ENCODE assay signal across 32 mouse cellular contexts in genomic region chr1:192741896-192742295, GRCm38 (mm10). TPM values are rescaled to one million over a fixed set of nuclear protein-coding genes. Genes with fewer than 3 reads are reported as not detected.
A peak's percentile ranks its signal among the peaks of the same experiment; 100 is the strongest.
DNase-seq lines count a peak whose midpoint lies in the region; ATAC-seq and TF ChIP-seq lines count a peak whose summit lies in the region.
"Had no signal": no experiment of that assay in that cellular context is flagged by ENCODE, and none has a peak within 500 bp of the region (broad histone marks: within the 10 kb centered on the region; RNA-seq: fewer than 3 reads in every experiment).

No protein-coding gene starts in this region.

- no peaks in the 10 kb centered on the region for H3K27me3 ChIP-seq in heart, adult 2 months (ENCODE audit: control insufficient read depth, insufficient read depth, low read length)
- H3K27me3 ChIP-seq in myocyte (ENCODE audit: control insufficient read depth, insufficient read depth, insufficient read length): no peaks in the 10 kb centered on the region
- H3K27me3 ChIP-seq: embryonic facial prominence, embryonic 15.5 days; forebrain, embryonic 13.5 days; heart, embryonic 12.5 days; hindbrain, embryonic 13.5 days; limb, embryonic 15.5 days; liver, embryonic 13.5 days; midbrain, embryonic 12.5 days; neural tube, embryonic 15.5 days had no signal

- no peak overlapping the region for H3K4me3 ChIP-seq in heart, adult 2 months
- H3K4me3 ChIP-seq in myocyte: no peak overlapping the region
- H3K4me3 ChIP-seq: embryonic facial prominence, embryonic 10.5 days; embryonic facial prominence, embryonic 15.5 days; forebrain, embryonic 13.5 days; heart, embryonic 12.5 days; hindbrain, embryonic 13.5 days; limb, embryonic 10.5 days; limb, embryonic 15.5 days; liver, embryonic 13.5 days; midbrain, embryonic 12.5 days; neural tube, embryonic 15.5 days had no signal

- WGBS in heart, adult 2 months: 93% methylated on average over 2 of the region's 2 CpGs

- H3K36me3 ChIP-seq in heart, adult 2 months (ENCODE audit: control insufficient read depth, insufficient read depth, low read length): no peaks in the 10 kb centered on the region
- no peaks in the 10 kb centered on the region for H3K36me3 ChIP-seq in myocyte (ENCODE audit: control insufficient read depth, insufficient read depth)
- H3K36me3 ChIP-seq: embryonic facial prominence, embryonic 15.5 days; hindbrain, embryonic 13.5 days; limb, embryonic 15.5 days; liver, embryonic 13.5 days; midbrain, embryonic 12.5 days; neural tube, embryonic 15.5 days had no signal

- intact Hi-C loops in heart, adult 2 months (cut with DNase I): no loop called here

- no peak overlapping the region for H3ac ChIP-seq in myocyte (ENCODE audit: control insufficient read depth, insufficient read length)

- peak; percentile 61 for DNase-seq in heart, adult 11 months
- DNase-seq in heart, adult 2 months: no peak
- no peak for DNase-seq in ovary, postnatal 10 days (ENCODE audit: low spot score)
- DNase-seq in gastrocnemius, postnatal 10 days: no peak
- DNase-seq in urinary bladder, postnatal 25 days (ENCODE audit: low spot score): no peak
- DNase-seq: adrenal gland, adult 2 months; adrenal gland, postnatal 36 days; cerebellum, adult 8-10 months; cerebellum, postnatal 25 days; gastrocnemius, postnatal 14 days; heart, adult 18-20 months; heart, postnatal 4 days; kidney, adult 2 months; kidney, postnatal 4 days; layer of hippocampus, postnatal 36 days; liver, embryonic 13.5 days; lung, adult 2 months; lung, postnatal 10 days; right cerebral cortex, postnatal 4 days; thymus, postnatal 4 days had no signal

- peak; percentile 31 for ATAC-seq in CD4-positive, CD25-positive, alpha-beta regulatory T cell, adult 4 months
- peak; percentile 33 for ATAC-seq in activated CD4-positive, CD25-positive, alpha-beta regulatory T cell, adult 4 months
- ATAC-seq: forebrain, embryonic 13.5 days had no signal

- no peak for TF ChIP-seq POLR2A in heart, adult 2 months (IDR thresholded peaks at IDR 0.05; ENCODE audit: insufficient read depth, low read depth, low read length)
- no peak for TF ChIP-seq POLR2A in myocyte (IDR thresholded peaks at IDR 0.05; ENCODE audit: insufficient read length, low read depth)

- H3K27ac ChIP-seq in heart, adult 2 months: no peak overlapping the region
- H3K27ac ChIP-seq: embryonic facial prominence, embryonic 10.5 days; embryonic facial prominence, embryonic 15.5 days; forebrain, embryonic 13.5 days; hindbrain, embryonic 13.5 days; limb, embryonic 15.5 days; liver, embryonic 13.5 days; midbrain, embryonic 12.5 days; neural tube, embryonic 15.5 days had no signal

- no peaks in the 10 kb centered on the region for H3K4me1 ChIP-seq in heart, adult 2 months (ENCODE audit: control insufficient read depth, insufficient read depth, low read length)
- H3K4me1 ChIP-seq: forebrain, embryonic 13.5 days; heart, embryonic 12.5 days; hindbrain, embryonic 13.5 days; midbrain, embryonic 12.5 days; neural tube, embryonic 15.5 days had no signal

- H3K9ac ChIP-seq in heart, adult 2 months (ENCODE audit: low read depth, low read length): no peak overlapping the region
- H3K9ac ChIP-seq: embryonic facial prominence, embryonic 15.5 days; forebrain, embryonic 13.5 days; heart, embryonic 12.5 days; hindbrain, embryonic 13.5 days; limb, embryonic 15.5 days; liver, embryonic 13.5 days; midbrain, embryonic 12.5 days; neural tube, embryonic 15.5 days had no signal

- TF ChIP-seq CTCF in heart, adult 2 months (IDR thresholded peaks at IDR 0.05): no peak

- no peak overlapping the region for H3K4me2 ChIP-seq in myocyte (ENCODE audit: low read depth)
- H3K4me2 ChIP-seq: embryonic facial prominence, embryonic 15.5 days; forebrain, embryonic 13.5 days; heart, embryonic 12.5 days; hindbrain, embryonic 13.5 days; limb, embryonic 15.5 days; liver, embryonic 13.5 days; midbrain, embryonic 12.5 days; neural tube, embryonic 15.5 days had no signal

- no peaks in the 10 kb centered on the region for H3K79me2 ChIP-seq in heart, adult 2 months (replicated peaks; ENCODE audit: control insufficient read depth, insufficient read depth, low read length)
- no peaks in the 10 kb centered on the region for H3K79me2 ChIP-seq in myocyte (ENCODE audit: control insufficient read depth, insufficient read depth)

- no peak for TF ChIP-seq EP300 in heart, adult 2 months (IDR thresholded peaks at IDR 0.05; ENCODE audit: insufficient read depth, low read depth, low read length)

TF ChIP-seq in myocyte, 11 proteins besides CTCF, POLR2A, EP300 and RAD21:
- TF ChIP-seq USF1 (IDR thresholded peaks at IDR 0.05; ENCODE audit: low read depth): peak; percentile 71
- no peak for TF ChIP-seq CEBPB (IDR thresholded peaks at IDR 0.05; ENCODE audit: insufficient read depth, poor library complexity, severe bottlenecking)
TF ChIP-seq in myocyte: peak in this region for 1.

RNA-seq across cellular contexts. Expression of gene Hhat, which starts 29.1 kb away (rescaled TPM):
- 1 to 10 TPM; 1.6 to 2.1 TPM for total RNA-seq in heart, adult 2 months (2021)
- polyA plus RNA-seq in heart, adult 2 months (2012; rRNA removed): 2.8 and 3.5 TPM in 2 replicates
- 1 to 10 TPM; 2.9 to 3.7 TPM for polyA plus RNA-seq in CD4-positive, CD25-positive, alpha-beta regulatory T cell, adult 4 months (2017; shearing (Covaris generic))
- 1 to 10 TPM in 1 of 2 experiments, under 1 TPM in 1; 0.89 to 1.6 TPM for polyA plus RNA-seq in activated CD4-positive, CD25-positive, alpha-beta regulatory T cell, adult 4 months (2017; shearing (Covaris generic))
- 4.4 TPM for polyA plus RNA-seq in myocyte (2012; fragmentation: generic; extraction: Trizol)
- total RNA-seq in gastrocnemius, postnatal 10 days (2021): 1 to 10 TPM; 1.7 to 4.5 TPM
